Mouse (Mus musculus): Measurements from ENCODE around the gene Pigr. TPM values are rescaled to one million over a fixed set of nuclear protein-coding genes. Genes with fewer than 3 reads are reported as not detected.

Pigr gene
- polyA plus RNA-seq, 1 experiment from 2014 or later = not detected

GRCm38 (mm10) chr1:130802976-130803375 lies 23.5 kb upstream of the Pigr start:
- Histone ChIP-seq H3K9ac (no peak overlapping the region), H3K4me1 (replicated peaks) (no peaks in the 10 kb centered on the region), H3K36me3 (no peaks in the 10 kb centered on the region), H3K27me3 (no peaks in the 10 kb centered on the region), H3K4me3 (no peak overlapping the region), H3K9me3 (no peaks in the 10 kb centered on the region), H3K4me2 (no peak overlapping the region), H3K27ac (replicated peaks) (no peak overlapping the region)
- no peak for ATAC-seq (ENCODE audit: low FRiP score, low read depth)
- WGBS = 61% methylated on average over 6 of the region's 6 CpGs

- H3K4me2 ChIP-seq = no peak overlapping the region
- no peak overlapping the region for H3K27ac ChIP-seq (replicated peaks)
- ATAC-seq (ENCODE audit: low FRiP score, low read depth) = no peak
- H3K4me3 ChIP-seq = no peak overlapping the region
- 82% methylated on average over 6 of the region's 6 CpGs for WGBS
- H3K9ac ChIP-seq = no peak overlapping the region
- H3K4me1 ChIP-seq (replicated peaks) = no peaks in the 10 kb centered on the region
- H3K36me3 ChIP-seq = no peaks in the 10 kb centered on the region
- no peaks in the 10 kb centered on the region for H3K9me3 ChIP-seq
- H3K27me3 ChIP-seq = no peaks in the 10 kb centered on the region
These were observed 22.2 kb upstream of the Pigr start for GRCm38 (mm10) chr1:130804279-130804678.

GRCm38 (mm10) chr1:130810906-130811305 lies 15.6 kb upstream of the Pigr start:
- WGBS = 86% methylated on average over 3 of the region's 3 CpGs

GRCm38 (mm10) chr1:130811316-130811715 lies 15.2 kb upstream of the Pigr start:
- 48% methylated on average over 17 of the region's 17 CpGs for WGBS
- Histone ChIP-seq H3K4me2 (peak overlapping the region; percentile 29), H3K36me3 (no peaks in the 10 kb centered on the region), H3K27me3 (no peaks in the 10 kb centered on the region), H3K4me3 (no peak overlapping the region), H3K27ac (replicated peaks) (no peak overlapping the region), H3K4me1 (replicated peaks) (no peaks in the 10 kb centered on the region), H3K9ac (no peak overlapping the region), H3K9me3 (no peaks in the 10 kb centered on the region)
- ATAC-seq (ENCODE audit: low FRiP score, low read depth) = no peak

More at GRCm38 (mm10) chr1:130810906-130811305, 15.6 kb upstream of the Pigr start:
- no peaks in the 10 kb centered on the region for H3K36me3 ChIP-seq
- ATAC-seq (ENCODE audit: low FRiP score, low read depth) = no peak
- H3K4me3 ChIP-seq = no peak overlapping the region
- H3K9me3 ChIP-seq = no peaks in the 10 kb centered on the region
- no peaks in the 10 kb centered on the region for H3K4me1 ChIP-seq (replicated peaks)
- peak overlapping the region; percentile 29 for H3K4me2 ChIP-seq
- H3K27ac ChIP-seq (replicated peaks) = no peak overlapping the region
- no peak overlapping the region for H3K9ac ChIP-seq
- no peaks in the 10 kb centered on the region for H3K27me3 ChIP-seq

- no peak overlapping the region for H3K4me3 ChIP-seq
- no peaks in the 10 kb centered on the region for H3K9me3 ChIP-seq
- H3K4me2 ChIP-seq = no peak overlapping the region
- no peaks in the 10 kb centered on the region for H3K4me1 ChIP-seq (replicated peaks)
- WGBS = 79% methylated on average over 1 of the region's 1 CpGs
- no peak overlapping the region for H3K27ac ChIP-seq (replicated peaks)
- no peak overlapping the region for H3K9ac ChIP-seq
- ATAC-seq (ENCODE audit: low FRiP score, low read depth) = no peak
- H3K27me3 ChIP-seq = no peaks in the 10 kb centered on the region
- no peaks in the 10 kb centered on the region for H3K36me3 ChIP-seq
These were observed 6.7 kb upstream of the Pigr start for GRCm38 (mm10) chr1:130819737-130820136.

- H3K9ac ChIP-seq = no peak overlapping the region
- H3K4me2 ChIP-seq = no peak overlapping the region
- ATAC-seq (ENCODE audit: low FRiP score, low read depth) = no peak
- no peaks in the 10 kb centered on the region for H3K27me3 ChIP-seq
- 89% methylated on average over 7 of the region's 7 CpGs for WGBS
- no peak overlapping the region for H3K4me3 ChIP-seq
- H3K4me1 ChIP-seq (replicated peaks) = no peaks in the 10 kb centered on the region
- no peak overlapping the region for H3K27ac ChIP-seq (replicated peaks)
- no peaks in the 10 kb centered on the region for H3K36me3 ChIP-seq
- no peaks in the 10 kb centered on the region for H3K9me3 ChIP-seq
These were observed 6.0 kb upstream of the Pigr start for GRCm38 (mm10) chr1:130820316-130821148.

GRCm38 (mm10) chr1:130821149-130821471 lies 5.4 kb upstream of the Pigr start:
- Histone ChIP-seq H3K4me1 (replicated peaks) (no peaks in the 10 kb centered on the region), H3K9ac (no peak overlapping the region), H3K4me2 (no peak overlapping the region), H3K4me3 (no peak overlapping the region), H3K36me3 (no peaks in the 10 kb centered on the region), H3K27me3 (no peaks in the 10 kb centered on the region), H3K27ac (replicated peaks) (no peak overlapping the region), H3K9me3 (no peaks in the 10 kb centered on the region)
- WGBS = 93% methylated on average over 2 of the region's 2 CpGs
- ATAC-seq (ENCODE audit: low FRiP score, low read depth) = no peak

- no peak overlapping the region for H3K9ac ChIP-seq
These were observed 4.4 kb upstream of the Pigr start for GRCm38 (mm10) chr1:130821911-130822625.

GRCm38 (mm10) chr1:130828656-130829055 lies 2.2 kb downstream of the Pigr start:
- WGBS = 83% methylated on average over 4 of the region's 4 CpGs
- ATAC-seq (ENCODE audit: low FRiP score, low read depth) = no peak
- H3K27me3 ChIP-seq = no peaks in the 10 kb centered on the region
- no peaks in the 10 kb centered on the region for H3K9me3 ChIP-seq
- no peaks in the 10 kb centered on the region for H3K4me1 ChIP-seq (replicated peaks)
- H3K27ac ChIP-seq (replicated peaks) = no peak overlapping the region
- H3K4me2 ChIP-seq = no peak overlapping the region
- no peak overlapping the region for H3K4me3 ChIP-seq
- no peaks in the 10 kb centered on the region for H3K36me3 ChIP-seq
- H3K9ac ChIP-seq = no peak overlapping the region

More at GRCm38 (mm10) chr1:130821911-130822625, 4.4 kb upstream of the Pigr start:
- no peak overlapping the region for H3K4me2 ChIP-seq
- H3K36me3 ChIP-seq = no peaks in the 10 kb centered on the region
- no peak overlapping the region for H3K4me3 ChIP-seq
- no peaks in the 10 kb centered on the region for H3K27me3 ChIP-seq
- no peaks in the 10 kb centered on the region for H3K9me3 ChIP-seq
- H3K4me1 ChIP-seq (replicated peaks) = no peaks in the 10 kb centered on the region
- WGBS = 80% methylated on average over 9 of the region's 9 CpGs
- no peak overlapping the region for H3K27ac ChIP-seq (replicated peaks)
- ATAC-seq (ENCODE audit: low FRiP score, low read depth) = no peak

GRCm38 (mm10) chr1:130829906-130830830 lies 3.7 kb downstream of the Pigr start:
- no peak for ATAC-seq (ENCODE audit: low FRiP score, low read depth)
- Histone ChIP-seq H3K27me3 (no peaks in the 10 kb centered on the region), H3K4me1 (replicated peaks) (no peaks in the 10 kb centered on the region), H3K4me2 (no peak overlapping the region), H3K4me3 (no peak overlapping the region), H3K9ac (no peak overlapping the region), H3K9me3 (no peaks in the 10 kb centered on the region), H3K36me3 (no peaks in the 10 kb centered on the region), H3K27ac (replicated peaks) (no peak overlapping the region)
- 80% methylated on average over 8 of the region's 8 CpGs for WGBS

- H3K4me2 ChIP-seq = no peak overlapping the region
- no peaks in the 10 kb centered on the region for H3K36me3 ChIP-seq
- 83% methylated on average over 5 of the region's 5 CpGs for WGBS
- H3K4me1 ChIP-seq (replicated peaks) = no peaks in the 10 kb centered on the region
- H3K9ac ChIP-seq = no peak overlapping the region
- H3K27ac ChIP-seq (replicated peaks) = no peak overlapping the region
- H3K27me3 ChIP-seq = no peaks in the 10 kb centered on the region
- H3K9me3 ChIP-seq = no peaks in the 10 kb centered on the region
- H3K4me3 ChIP-seq = no peak overlapping the region
- no peak for ATAC-seq (ENCODE audit: low FRiP score, low read depth)
These were observed 6.0 kb downstream of the Pigr start for GRCm38 (mm10) chr1:130832230-130833149.

Data from hindbrain, embryonic 15.5 days (tissue).